Mouse (Mus musculus): Measurements from ENCODE around the gene Hspb3. TPM values are rescaled to one million over a fixed set of nuclear protein-coding genes. Genes with fewer than 3 reads are reported as not detected.

Hspb3 gene
- polyA plus RNA-seq, 1 experiment from 2014 or later = 29.3 TPM

- no peak for ATAC-seq (ENCODE audit: low read depth)
- WGBS = 46% methylated on average over 6 of the region's 6 CpGs
These were observed 31.0 kb downstream of the Hspb3 start for GRCm38 (mm10) chr13:113632506-113632905.

GRCm38 (mm10) chr13:113627601-113628000, 35.9 kb downstream of the Hspb3 start:
- Histone ChIP-seq H3K9me3 (ENCODE audit: control insufficient read depth, low read length) (no peaks in the 10 kb centered on the region), H3K9ac (ENCODE audit: low read depth, low read length) (no peak overlapping the region), H3K27ac (replicated peaks; ENCODE audit: low read depth, low read length) (no peak overlapping the region), H3K27me3 (replicated peaks; ENCODE audit: control insufficient read depth, insufficient read depth, low read length) (no peaks in the 10 kb centered on the region), H3K36me3 (ENCODE audit: control insufficient read depth, insufficient read depth, low read length) (no peaks in the 10 kb centered on the region), H3K4me1 (ENCODE audit: control insufficient read depth, insufficient read depth, low read length) (0 out of 2 replicates have a peak, but pooled peaks cover 3% of the 10 kb centered on the region), H3K4me3 (ENCODE audit: low read depth, low read length) (no peak overlapping the region), H3K4me2 (ENCODE audit: low read depth, low read length) (no peak overlapping the region)
- ATAC-seq (ENCODE audit: low read depth) (no peak), DNase-seq (ENCODE audit: low spot score) (no peak)
- 73% methylated on average over 8 of the region's 8 CpGs for WGBS

More at GRCm38 (mm10) chr13:113632506-113632905, 31.0 kb downstream of the Hspb3 start:
- Histone ChIP-seq H3K9ac (ENCODE audit: low read depth, low read length) (no peak overlapping the region), H3K36me3 (ENCODE audit: control insufficient read depth, insufficient read depth, low read length) (no peaks in the 10 kb centered on the region), H3K4me1 (ENCODE audit: control insufficient read depth, insufficient read depth, low read length) (0 out of 2 replicates have a peak, but pooled peaks cover 3% of the 10 kb centered on the region), H3K4me3 (ENCODE audit: low read depth, low read length) (no peak overlapping the region), H3K27ac (replicated peaks; ENCODE audit: low read depth, low read length) (no peak overlapping the region), H3K27me3 (replicated peaks; ENCODE audit: control insufficient read depth, insufficient read depth, low read length) (no peaks in the 10 kb centered on the region), H3K9me3 (ENCODE audit: control insufficient read depth, low read length) (no peaks in the 10 kb centered on the region), H3K4me2 (ENCODE audit: low read depth, low read length) (no peak overlapping the region)
- DNase-seq (ENCODE audit: low spot score) = no peak

- WGBS = 42% methylated on average over 8 of the region's 8 CpGs
- Histone ChIP-seq H3K27me3 (replicated peaks; ENCODE audit: control insufficient read depth, insufficient read depth, low read length) (no peaks in the 10 kb centered on the region), H3K36me3 (ENCODE audit: control insufficient read depth, insufficient read depth, low read length) (no peaks in the 10 kb centered on the region), H3K4me1 (ENCODE audit: control insufficient read depth, insufficient read depth, low read length) (0 out of 2 replicates have a peak, but pooled peaks cover 3% of the 10 kb centered on the region), H3K4me2 (ENCODE audit: low read depth, low read length) (no peak overlapping the region), H3K9ac (ENCODE audit: low read depth, low read length) (no peak overlapping the region), H3K27ac (replicated peaks; ENCODE audit: low read depth, low read length) (no peak overlapping the region), H3K9me3 (ENCODE audit: control insufficient read depth, low read length) (no peaks in the 10 kb centered on the region), H3K4me3 (ENCODE audit: low read depth, low read length) (no peak overlapping the region)
- no peak for DNase-seq (ENCODE audit: low spot score)
- no peak for ATAC-seq (ENCODE audit: low read depth)
These were observed 40.6 kb downstream of the Hspb3 start for GRCm38 (mm10) chr13:113622865-113623255.

- ATAC-seq (ENCODE audit: low read depth) (0 out of 2 replicates have a peak, but pooled peaks have one; percentile 12), DNase-seq (ENCODE audit: low spot score) (peak; percentile 84)
- Histone ChIP-seq H3K9me3 (ENCODE audit: control insufficient read depth, low read length) (no peaks in the 10 kb centered on the region), H3K36me3 (ENCODE audit: control insufficient read depth, insufficient read depth, low read length) (no peaks in the 10 kb centered on the region), H3K9ac (ENCODE audit: low read depth, low read length) (no peak overlapping the region), H3K27ac (replicated peaks; ENCODE audit: low read depth, low read length) (0 out of 2 replicates have a peak overlapping the region, but pooled peaks have one; percentile 12), H3K4me1 (ENCODE audit: control insufficient read depth, insufficient read depth, low read length) (0 out of 2 replicates have a peak, but pooled peaks cover 3% of the 10 kb centered on the region), H3K4me3 (ENCODE audit: low read depth, low read length) (no peak overlapping the region), H3K27me3 (replicated peaks; ENCODE audit: control insufficient read depth, insufficient read depth, low read length) (no peaks in the 10 kb centered on the region), H3K4me2 (ENCODE audit: low read depth, low read length) (peak overlapping the region; percentile 16; the same call in 1 of the 2 replicates)
- WGBS = 27% methylated on average over 11 of the region's 11 CpGs
These were observed 41.2 kb downstream of the Hspb3 start for GRCm38 (mm10) chr13:113622122-113622864.

- Histone ChIP-seq H3K4me3 (ENCODE audit: low read depth, low read length) (no peak overlapping the region), H3K4me2 (ENCODE audit: low read depth, low read length) (no peak overlapping the region), H3K27me3 (replicated peaks; ENCODE audit: control insufficient read depth, insufficient read depth, low read length) (no peaks in the 10 kb centered on the region), H3K36me3 (ENCODE audit: control insufficient read depth, insufficient read depth, low read length) (no peaks in the 10 kb centered on the region; the same call in 1 of the 2 replicates), H3K9ac (ENCODE audit: low read depth, low read length) (no peak overlapping the region), H3K9me3 (ENCODE audit: control insufficient read depth, low read length) (no peaks in the 10 kb centered on the region), H3K4me1 (ENCODE audit: control insufficient read depth, insufficient read depth, low read length) (peaks cover 23% of the 10 kb centered on the region), H3K27ac (replicated peaks; ENCODE audit: low read depth, low read length) (no peak overlapping the region)
- WGBS = 71% methylated on average over 9 of the region's 9 CpGs
- ATAC-seq (ENCODE audit: low read depth) = no peak
- no peak for DNase-seq (ENCODE audit: low spot score)
These were observed 44.5 kb downstream of the Hspb3 start for GRCm38 (mm10) chr13:113619003-113619402.

- H3K27ac ChIP-seq (replicated peaks; ENCODE audit: low read depth, low read length) = peak within 1 kb of the TSS; percentile 90
- peaks cover 30% of the 10 kb centered on the region for H3K4me1 ChIP-seq (ENCODE audit: control insufficient read depth, insufficient read depth, low read length)
- ATAC-seq (ENCODE audit: low read depth) = peak; percentile 94
- H3K9ac ChIP-seq (ENCODE audit: low read depth, low read length) = peak within 1 kb of the TSS; percentile 88
- under 1% methylated on average over 54 of the region's 119 CpGs for WGBS
- DNase-seq (ENCODE audit: low spot score) = peak; percentile 97
- H3K27me3 ChIP-seq (replicated peaks; ENCODE audit: control insufficient read depth, insufficient read depth, low read length) = no peaks in the 10 kb centered on the region
- no peaks in the 10 kb centered on the region for H3K9me3 ChIP-seq (ENCODE audit: control insufficient read depth, low read length)
- H3K4me3 ChIP-seq (ENCODE audit: low read depth, low read length) = peak within 1 kb of the TSS; percentile 88
- H3K4me2 ChIP-seq (ENCODE audit: low read depth, low read length) = peak within 1 kb of the TSS; percentile 94
- H3K36me3 ChIP-seq (ENCODE audit: control insufficient read depth, insufficient read depth, low read length) = no peaks in the 10 kb centered on the region; the same call in 1 of the 2 replicates
These were observed 45.3 kb downstream of the Hspb3 start, which contains the start of gene Snx18 for GRCm38 (mm10) chr13:113617891-113618823. Gene Snx18 (minus strand): TSS chr13:113618564.

- Histone ChIP-seq H3K9me3 (ENCODE audit: control insufficient read depth, low read length) (no peaks in the 10 kb centered on the region), H3K36me3 (ENCODE audit: control insufficient read depth, insufficient read depth, low read length) (peaks cover 5% of the 10 kb centered on the region; the same call in 1 of the 2 replicates), H3K9ac (ENCODE audit: low read depth, low read length) (peak overlapping the region; percentile 88), H3K27me3 (replicated peaks; ENCODE audit: control insufficient read depth, insufficient read depth, low read length) (no peaks in the 10 kb centered on the region), H3K27ac (replicated peaks; ENCODE audit: low read depth, low read length) (peak overlapping the region; percentile 90), H3K4me2 (ENCODE audit: low read depth, low read length) (peak overlapping the region; percentile 94), H3K4me1 (ENCODE audit: control insufficient read depth, insufficient read depth, low read length) (peaks cover 38% of the 10 kb centered on the region), H3K4me3 (ENCODE audit: low read depth, low read length) (peak overlapping the region; percentile 88)
- ATAC-seq (ENCODE audit: low read depth) = no peak
- no peak for DNase-seq (ENCODE audit: low spot score)
- 11% methylated on average over 32 of the region's 49 CpGs for WGBS
These were observed 46.1 kb downstream of the Hspb3 start for GRCm38 (mm10) chr13:113617338-113617890.

GRCm38 (mm10) chr13:113616751-113617337, 46.6 kb downstream of the Hspb3 start:
- Histone ChIP-seq H3K27me3 (replicated peaks; ENCODE audit: control insufficient read depth, insufficient read depth, low read length) (no peaks in the 10 kb centered on the region), H3K4me2 (ENCODE audit: low read depth, low read length) (peak overlapping the region; percentile 94), H3K27ac (replicated peaks; ENCODE audit: low read depth, low read length) (no peak overlapping the region), H3K9me3 (ENCODE audit: control insufficient read depth, low read length) (no peaks in the 10 kb centered on the region), H3K36me3 (ENCODE audit: control insufficient read depth, insufficient read depth, low read length) (peaks cover 10% of the 10 kb centered on the region; the same call in 1 of the 2 replicates), H3K9ac (ENCODE audit: low read depth, low read length) (peak overlapping the region; percentile 88), H3K4me1 (ENCODE audit: control insufficient read depth, insufficient read depth, low read length) (peaks cover 40% of the 10 kb centered on the region), H3K4me3 (ENCODE audit: low read depth, low read length) (peak overlapping the region; percentile 88)
- 51% methylated on average over 24 of the region's 24 CpGs for WGBS
- ATAC-seq (ENCODE audit: low read depth) (no peak), DNase-seq (ENCODE audit: low spot score) (no peak)

All from embryonic facial prominence, embryonic 14.5 days (tissue).